Mouse (Mus musculus) liver, postnatal 0 days (tissue): ENCODE data around the gene Pbld1.

Experiments
- CTCF ChIP-seq: sonication (generic); IDR thresholded peaks from 2 replicates; pipeline ENCODE4 v1.5.1; 2016; ENCODE audit warnings: antibody characterized with exemption, low read depth
- EP300 ChIP-seq: IDR thresholded peaks from 2 replicates; pipeline ENCODE4 v1.6.1; 2016; ENCODE audit warnings: antibody characterized with exemption, low read depth, mild to moderate bottlenecking

GRCm38 (mm10) chr10:63116376-63116775, 56.4 kb downstream of the Pbld1 start:
- TF ChIP-seq CTCF: no peak
- TF ChIP-seq EP300: no peak
